Mouse (Mus musculus): ENCODE data around the gene H2-T24. TPM values are rescaled to one million over a fixed set of nuclear protein-coding genes. Genes with fewer than 3 reads are reported as not detected.
"Not testable (repeated sequence)": the region's sequence is repeated elsewhere in the genome, so short reads cannot be mapped to it uniquely, and the experiment has no call there.

Gene H2-T24
- 4.6 and 8.2 TPM in 2 replicates for total RNA-seq (2021)
- long read RNA-seq, experiment 1, partial matches to known transcripts: 0 of 1 reads
- long read RNA-seq, experiment 1, other reads (novel, unspliced or antisense): 1 of 1 reads
- long read RNA-seq, experiment 2: 0 reads

GRCm38 (mm10) chr17:36020191-36021073 lies at the start of gene H2-T24:
TSS of gene H2-T24 (minus strand) at chr17:36020560.
- DNase-seq: peak; percentile 81

DNA sequence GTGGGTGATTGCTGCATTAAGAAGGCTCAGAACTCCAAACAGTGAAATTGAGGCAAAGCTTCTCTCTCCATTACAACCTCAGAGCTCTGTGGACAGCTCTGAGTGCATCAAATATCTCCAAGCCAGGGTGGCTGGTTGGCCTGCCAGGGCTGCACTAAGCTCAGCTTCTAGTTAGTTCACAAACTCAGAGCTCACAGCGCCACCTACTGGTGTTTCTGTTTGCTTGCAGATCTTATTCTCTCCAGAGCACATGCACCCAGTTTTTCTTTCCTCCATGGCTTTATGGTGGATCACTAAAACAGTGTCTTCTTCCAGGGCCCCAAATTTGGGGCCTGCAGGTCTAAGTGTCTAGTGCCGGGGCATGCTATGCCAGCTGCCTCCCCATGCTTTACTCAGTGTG lies 40.5 kb upstream of the H2-T24 start:
- peak; percentile 95 for DNase-seq

DNA sequence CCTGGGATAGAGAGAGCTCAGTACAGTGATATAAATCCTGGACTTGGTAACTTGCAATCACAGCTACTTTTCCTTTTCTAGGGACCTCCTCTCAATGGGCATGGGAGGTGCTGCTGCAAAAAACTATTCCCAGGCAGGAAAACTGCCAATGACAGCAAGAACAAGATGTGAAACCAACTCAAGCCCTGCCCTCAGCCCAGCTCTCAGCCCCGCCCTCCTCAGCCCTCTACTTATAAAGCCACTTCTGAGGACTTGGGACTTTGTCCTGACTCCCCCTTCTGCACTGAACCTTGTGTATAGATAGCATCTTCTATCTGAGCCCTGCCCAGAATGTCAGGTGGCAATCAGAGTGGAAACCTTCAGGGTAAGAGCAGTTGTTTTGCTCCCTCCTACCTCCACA lies 38.0 kb upstream of the H2-T24 start, which contains the start of gene Gm11127:
TSS of gene Gm11127 (minus strand) at position 10 of the 400 bp plus-strand sequence.
- not testable (repeated sequence) for DNase-seq

GRCm38 (mm10) chr17:36057927-36058326 lies 37.6 kb upstream of the H2-T24 start:
- not testable (repeated sequence) for DNase-seq

- peak; percentile 17 for DNase-seq
Measured at GRCm38 (mm10) chr17:36043286-36043685, 22.9 kb upstream of the H2-T24 start.

GRCm38 (mm10) chr17:36042610-36043169 lies 22.3 kb upstream of the H2-T24 start, which contains the start of the genes H2-T22 and Gm6034:
TSS of gene H2-T22 (minus strand) at chr17:36042747.
TSS of gene Gm6034 (plus strand) at chr17:36042961.
- peak; percentile 77 for DNase-seq

- DNase-seq: peak; percentile 49
Measured at GRCm38 (mm10) chr17:36042055-36042454, 21.7 kb upstream of the H2-T24 start.

DNA sequence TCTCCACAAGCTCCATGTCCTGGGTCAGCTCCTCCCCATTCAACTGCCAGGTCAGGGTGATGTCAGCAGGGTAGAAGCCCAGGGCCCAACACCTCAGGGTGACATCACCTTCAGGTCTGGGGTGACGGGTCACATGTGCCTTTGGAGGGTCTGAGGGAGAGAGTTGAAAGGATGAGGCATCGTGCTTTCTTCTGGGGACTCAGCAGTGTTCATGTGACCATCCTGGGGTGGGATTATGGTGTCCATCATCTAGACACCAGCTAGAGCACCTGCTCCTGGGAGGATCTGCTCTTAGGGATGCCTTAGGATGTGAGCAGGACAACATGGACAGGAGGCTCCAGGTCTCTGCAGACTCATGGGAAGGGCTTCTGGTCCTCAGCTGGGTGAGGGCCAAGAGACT lies 20.2 kb upstream of the H2-T24 start:
- DNase-seq: not testable (repeated sequence)

- DNase-seq: not testable (repeated sequence)
Measured at GRCm38 (mm10) chr17:36036126-36036525, 15.8 kb upstream of the H2-T24 start.

DNA sequence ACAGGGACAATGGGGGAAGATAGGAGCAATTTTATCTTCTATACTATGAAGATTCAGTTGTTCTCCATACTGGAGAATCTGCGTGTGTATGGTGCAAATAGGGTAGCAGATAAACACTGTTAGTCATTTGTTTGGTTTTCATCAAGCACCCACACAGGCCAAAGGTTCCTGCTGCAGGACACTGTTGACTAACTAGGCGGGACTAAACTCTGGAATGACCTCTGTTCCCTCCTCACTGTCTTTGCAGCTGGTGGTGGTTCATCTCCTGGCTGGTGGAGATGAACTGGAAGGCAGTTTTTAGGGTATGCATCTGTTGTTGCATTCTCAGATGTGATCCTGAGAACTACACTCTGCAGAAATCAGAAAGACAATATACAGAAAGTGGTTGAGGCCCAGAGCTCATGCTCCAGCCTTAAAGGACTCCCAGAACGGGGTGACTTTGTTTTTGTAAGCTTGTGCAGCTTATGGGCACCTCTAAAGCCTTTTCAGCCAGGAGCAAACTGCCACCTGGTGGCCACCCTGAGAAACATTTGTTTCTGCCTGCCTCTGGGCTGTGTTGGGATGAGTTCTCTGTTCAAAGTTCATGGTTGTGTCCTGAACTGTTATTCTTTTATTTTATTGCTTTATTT lies 14.8 kb upstream of the H2-T24 start:
- DNase-seq: peak; percentile 83

DNA sequence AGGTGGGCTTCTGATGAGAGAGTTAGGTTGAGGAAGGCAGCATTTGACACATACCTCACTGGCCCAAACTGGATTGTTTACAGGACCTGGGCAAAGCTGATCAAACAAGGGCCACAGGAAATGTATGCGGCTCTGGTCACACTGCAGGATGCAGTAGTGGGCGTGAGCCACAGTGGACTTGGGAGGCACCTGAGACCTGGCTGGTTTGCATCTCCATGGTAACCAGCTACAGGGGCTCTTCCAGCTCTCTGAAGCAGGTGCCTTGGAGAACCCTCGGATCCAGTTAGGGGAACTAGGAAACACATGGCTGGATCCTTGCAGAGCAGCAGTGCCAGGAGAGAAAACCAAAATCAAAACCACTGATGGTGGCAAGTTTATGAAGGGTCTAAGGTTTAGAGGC lies 14.2 kb upstream of the H2-T24 start:
- not testable (repeated sequence) for DNase-seq

DNA sequence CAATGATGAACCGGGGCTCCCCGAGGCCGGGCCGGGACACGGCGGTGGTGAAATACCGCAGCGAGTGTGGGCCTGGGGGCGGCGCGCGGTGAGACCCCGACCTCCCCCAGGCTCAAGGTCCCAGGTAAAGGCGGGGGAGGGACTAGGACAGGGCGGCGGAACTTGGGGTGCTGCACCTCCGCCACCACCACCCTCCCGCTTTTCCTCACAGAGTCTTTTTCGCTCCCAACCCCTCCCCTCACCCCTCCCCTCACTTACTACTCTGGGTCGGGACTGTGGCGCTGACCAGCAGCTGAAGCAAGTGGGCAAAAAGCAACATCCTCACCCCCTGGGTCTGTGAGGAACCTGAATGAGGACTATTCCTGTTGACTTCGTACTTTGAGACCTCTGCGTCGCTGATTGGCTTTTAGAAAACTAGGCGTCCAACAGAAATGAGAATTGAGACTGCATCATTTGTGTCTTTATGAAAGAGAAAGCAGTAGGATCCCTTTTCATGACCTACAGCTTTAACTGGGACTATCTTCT lies 12.1 kb upstream of the H2-T24 start, which contains the start of gene H2-T23:
TSS of gene H2-T23 (minus strand) at position 505 of the 525 bp plus-strand sequence.
- peak; percentile 73 for DNase-seq

DNA sequence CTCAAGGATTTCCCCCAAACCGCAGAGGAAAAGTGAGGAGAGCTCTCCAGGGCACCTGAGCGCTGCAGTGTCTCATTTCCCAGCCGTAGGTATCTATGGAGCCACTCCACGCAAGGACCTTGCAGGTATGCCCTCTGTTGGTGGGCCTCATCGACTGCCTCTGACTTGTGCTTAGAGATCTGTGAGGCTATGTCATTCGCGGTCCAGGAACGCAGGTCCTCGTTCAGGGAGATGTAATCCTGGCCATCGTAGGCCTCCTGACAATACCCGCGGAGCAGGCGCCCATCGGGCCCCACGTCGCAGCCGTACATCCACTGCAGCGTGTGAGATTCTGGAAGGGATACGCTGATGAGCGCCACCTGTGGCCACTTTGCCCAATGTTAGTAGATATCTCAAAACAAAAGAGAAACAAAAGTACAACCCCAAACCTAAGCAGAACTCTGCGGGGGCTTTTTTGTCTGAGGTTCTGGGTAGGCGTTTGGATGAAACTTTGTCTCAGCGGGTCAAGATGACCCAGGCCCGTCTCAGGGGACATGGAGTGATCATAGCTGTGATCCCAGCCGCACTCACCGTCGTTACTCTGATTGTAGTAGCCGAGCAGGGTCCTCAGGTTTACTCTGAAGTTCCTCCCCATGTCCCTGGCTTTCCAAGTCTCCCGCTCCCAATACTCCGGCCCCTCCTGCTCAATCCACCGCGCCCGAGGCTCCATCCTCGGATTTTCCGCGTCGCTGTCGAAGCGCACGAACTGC lies 11.4 kb upstream of the H2-T24 start:
- DNase-seq: peak; percentile 49

DNA sequence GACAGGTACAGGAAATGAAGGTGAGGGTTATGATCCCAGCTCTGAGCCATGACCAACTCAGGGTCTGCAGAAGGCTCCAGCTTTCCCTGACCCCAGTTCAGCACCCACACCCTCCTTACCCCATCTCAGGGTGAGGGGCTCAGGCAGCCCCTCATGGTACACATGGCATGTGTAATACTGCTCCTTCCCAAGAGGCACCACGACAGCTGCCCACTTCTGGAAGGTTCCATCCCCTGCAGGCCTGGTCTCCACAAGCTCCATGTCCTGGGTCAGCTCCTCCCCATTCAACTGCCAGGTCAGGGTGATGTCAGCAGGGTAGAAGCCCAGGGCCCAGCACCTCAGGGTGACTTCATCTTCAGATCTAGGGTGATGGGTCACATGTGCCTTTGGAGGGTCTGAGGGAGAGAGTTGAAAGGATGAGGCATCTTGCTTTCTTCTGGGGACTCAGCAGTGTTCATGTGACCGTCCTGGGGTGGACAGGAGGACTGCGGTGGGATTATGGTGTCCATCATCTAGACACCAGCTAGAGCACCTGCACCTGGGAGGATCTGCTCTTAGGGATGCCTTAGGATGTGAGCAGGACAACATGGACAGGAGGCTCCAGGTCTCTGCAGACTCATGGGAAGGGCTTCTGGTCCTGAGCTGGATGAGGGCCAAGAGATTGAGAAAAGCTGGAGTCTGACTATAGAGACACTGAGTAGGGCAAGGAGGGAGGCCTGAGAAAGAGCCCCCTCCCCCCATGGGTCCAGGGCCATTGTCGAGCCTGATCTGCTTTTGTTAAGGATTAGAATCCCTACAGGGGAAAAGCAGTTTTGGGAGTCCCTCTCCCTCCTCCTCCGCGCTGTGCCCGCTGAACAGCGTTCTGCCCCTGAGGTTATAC lies 10.6 kb upstream of the H2-T24 start:
- DNase-seq: not testable (repeated sequence)

- not testable (repeated sequence) for DNase-seq
Measured at GRCm38 (mm10) chr17:36030046-36030702, 9.8 kb upstream of the H2-T24 start.

- DNase-seq: no peak
Measured at GRCm38 (mm10) chr17:36028879-36029619, 8.7 kb upstream of the H2-T24 start.

DNA sequence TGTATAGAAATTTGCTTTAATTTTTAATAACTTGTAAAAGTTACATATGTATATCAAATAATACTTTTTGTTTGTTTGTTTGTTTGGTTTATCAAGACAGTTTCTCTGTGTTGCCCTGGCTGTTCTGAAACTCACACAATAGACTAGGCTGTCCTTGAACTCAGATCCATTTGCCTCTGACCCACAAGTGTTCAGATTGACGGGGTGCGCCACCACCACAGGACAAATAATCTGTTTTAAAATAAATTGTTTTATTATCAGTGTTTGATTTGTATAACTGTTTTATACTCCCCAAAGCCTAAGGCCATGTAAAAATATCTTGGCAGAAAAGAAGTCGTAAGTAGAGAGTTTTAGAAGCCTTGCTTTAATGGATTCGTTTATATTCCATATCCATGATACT lies 7.3 kb upstream of the H2-T24 start:
- DNase-seq: no peak

DNA sequence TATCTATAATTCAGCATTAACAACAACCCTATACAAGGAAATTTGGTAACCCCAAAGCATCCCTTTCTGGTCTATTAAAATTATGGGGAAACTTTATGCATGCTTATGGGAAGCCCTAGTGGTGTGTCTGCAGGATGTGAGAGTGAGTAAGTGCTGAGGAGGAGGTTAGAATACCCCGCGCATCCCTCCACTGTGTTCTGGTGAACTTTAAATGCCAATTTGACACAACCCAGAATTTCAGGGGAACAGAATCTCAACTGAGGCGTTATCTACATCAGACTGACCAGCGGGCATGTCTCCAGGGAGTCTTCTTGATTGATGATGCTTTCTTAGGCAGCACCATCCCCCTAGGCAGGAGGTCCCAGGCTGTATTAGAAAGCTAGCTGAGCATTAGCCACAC lies 5.5 kb upstream of the H2-T24 start:
- no peak for DNase-seq

- DNase-seq: no peak
Measured at GRCm38 (mm10) chr17:36025197-36025596, 4.8 kb upstream of the H2-T24 start.

Data from adrenal gland, postnatal 14 days (tissue).